Mouse (Mus musculus): ENCODE results near the gene Foxred2.
A peak's percentile ranks its signal among the peaks of the same experiment; 100 is the strongest.

Foxred2 gene

DNA sequence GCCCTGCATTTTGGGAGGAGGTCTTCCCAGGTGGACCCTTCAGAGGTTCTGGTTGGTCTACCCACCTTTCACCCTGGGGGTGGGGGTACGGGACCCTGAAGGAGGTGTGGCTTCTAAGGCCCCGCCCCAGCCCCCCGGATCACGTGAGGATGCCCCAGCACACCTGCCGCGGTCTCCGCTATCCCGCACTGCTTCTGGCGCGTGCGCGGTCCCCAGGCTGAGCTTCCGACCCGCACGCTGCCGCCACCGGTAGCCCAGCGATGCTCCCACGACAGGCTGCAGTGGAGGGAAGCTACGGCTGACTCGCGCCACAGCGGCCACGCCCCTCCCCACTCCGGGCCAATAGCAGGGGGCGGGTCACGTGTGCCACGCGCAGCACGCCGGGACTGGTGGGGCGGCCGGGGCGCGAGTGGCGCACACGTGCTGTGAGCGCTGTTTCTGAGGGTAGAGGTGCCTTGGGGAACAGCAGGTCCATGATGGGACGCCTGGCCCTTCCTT lies at the start of gene Foxred2:
Gene Foxred2 (minus strand): TSS at position 319 of the 498 bp plus-strand sequence.
- DNase-seq (ENCODE audit: low read depth, low spot score) = peak; percentile 91

DNA sequence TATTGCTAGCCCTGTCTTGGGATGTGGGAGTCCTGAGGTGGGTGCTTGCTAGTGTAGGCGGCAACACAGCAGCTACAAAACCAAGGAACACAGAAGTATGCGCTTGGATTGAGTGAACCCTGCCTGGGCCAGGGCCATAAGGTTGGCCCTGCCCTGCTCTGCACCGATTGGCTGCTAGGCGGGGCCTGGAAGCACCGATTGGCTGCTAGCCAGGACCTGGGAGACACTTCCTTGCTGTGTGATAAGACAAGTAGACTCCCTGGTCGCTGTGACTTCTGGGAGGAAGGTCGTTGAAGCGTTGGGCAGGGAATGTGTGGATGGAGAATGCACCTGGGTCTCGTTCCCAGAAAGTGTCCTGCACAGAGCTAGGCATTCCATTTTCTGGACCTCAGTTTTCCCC lies 47.4 kb upstream of the Foxred2 start:
- peak; percentile 83 for DNase-seq (ENCODE audit: low read depth, low spot score)

- peak; percentile 88 for DNase-seq (ENCODE audit: low read depth, low spot score)
These were observed 44.9 kb upstream of the Foxred2 start for GRCm38 (mm10) chr15:78001400-78001799.

GRCm38 (mm10) chr15:77988541-77988940 lies 32.0 kb upstream of the Foxred2 start:
- no peak for DNase-seq (ENCODE audit: low read depth, low spot score)

DNA sequence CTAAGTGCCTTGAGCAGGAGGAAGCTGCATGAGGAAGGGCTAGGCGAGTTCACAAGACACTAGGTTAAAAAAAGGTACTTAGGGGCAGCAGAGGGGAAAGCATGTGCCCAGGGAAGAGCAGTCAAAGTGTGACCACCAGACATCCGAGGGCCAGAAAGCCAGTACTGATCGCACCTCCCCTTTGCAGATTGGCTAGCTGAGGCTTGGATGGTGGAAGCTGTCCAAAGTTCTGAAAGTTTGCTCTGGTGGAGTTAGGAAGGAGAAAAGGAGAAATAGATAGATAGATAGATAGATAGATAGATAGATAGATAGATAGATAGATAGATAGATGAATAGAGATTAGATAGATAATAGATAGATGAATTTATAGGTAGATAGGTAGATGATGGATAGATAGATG lies 26.9 kb upstream of the Foxred2 start:
- no peak for DNase-seq (ENCODE audit: low read depth, low spot score)

- DNase-seq (ENCODE audit: low read depth, low spot score) = peak; percentile 73
These were observed 25.8 kb upstream of the Foxred2 start for GRCm38 (mm10) chr15:77982195-77982939.

DNA sequence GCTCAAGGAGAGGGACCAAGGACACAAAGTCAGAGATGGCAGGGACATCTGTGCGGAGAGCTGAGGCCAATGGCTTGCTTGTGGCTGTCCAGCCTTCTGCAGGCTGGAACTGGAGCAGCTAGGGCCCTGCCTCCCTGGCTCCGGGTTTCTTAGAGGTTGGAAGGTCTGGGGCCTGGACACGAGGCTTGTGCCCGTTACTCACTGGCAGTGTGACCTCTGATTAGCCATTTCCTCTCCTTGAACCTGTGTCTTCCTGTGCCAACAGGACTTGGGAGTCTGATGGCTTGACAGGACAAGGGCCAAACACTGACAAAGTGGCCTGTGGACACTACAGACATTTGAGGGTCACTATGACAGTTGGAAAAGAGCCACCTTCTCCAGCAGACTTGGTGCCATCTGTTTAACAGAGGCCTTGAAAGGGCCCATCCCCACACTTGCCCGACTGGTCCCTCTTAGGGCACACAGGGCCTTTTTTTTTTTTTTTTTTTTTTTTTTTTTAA lies 24.7 kb upstream of the Foxred2 start:
- no peak for DNase-seq (ENCODE audit: low read depth, low spot score)

- DNase-seq (ENCODE audit: low read depth, low spot score) = no peak
These were observed 22.9 kb upstream of the Foxred2 start for GRCm38 (mm10) chr15:77979427-77979865.

- no peak for DNase-seq (ENCODE audit: low read depth, low spot score)
These were observed 21.1 kb upstream of the Foxred2 start for GRCm38 (mm10) chr15:77977663-77978062.

GRCm38 (mm10) chr15:77974165-77974841 lies 17.8 kb upstream of the Foxred2 start:
- DNase-seq (ENCODE audit: low read depth, low spot score) = no peak

DNA sequence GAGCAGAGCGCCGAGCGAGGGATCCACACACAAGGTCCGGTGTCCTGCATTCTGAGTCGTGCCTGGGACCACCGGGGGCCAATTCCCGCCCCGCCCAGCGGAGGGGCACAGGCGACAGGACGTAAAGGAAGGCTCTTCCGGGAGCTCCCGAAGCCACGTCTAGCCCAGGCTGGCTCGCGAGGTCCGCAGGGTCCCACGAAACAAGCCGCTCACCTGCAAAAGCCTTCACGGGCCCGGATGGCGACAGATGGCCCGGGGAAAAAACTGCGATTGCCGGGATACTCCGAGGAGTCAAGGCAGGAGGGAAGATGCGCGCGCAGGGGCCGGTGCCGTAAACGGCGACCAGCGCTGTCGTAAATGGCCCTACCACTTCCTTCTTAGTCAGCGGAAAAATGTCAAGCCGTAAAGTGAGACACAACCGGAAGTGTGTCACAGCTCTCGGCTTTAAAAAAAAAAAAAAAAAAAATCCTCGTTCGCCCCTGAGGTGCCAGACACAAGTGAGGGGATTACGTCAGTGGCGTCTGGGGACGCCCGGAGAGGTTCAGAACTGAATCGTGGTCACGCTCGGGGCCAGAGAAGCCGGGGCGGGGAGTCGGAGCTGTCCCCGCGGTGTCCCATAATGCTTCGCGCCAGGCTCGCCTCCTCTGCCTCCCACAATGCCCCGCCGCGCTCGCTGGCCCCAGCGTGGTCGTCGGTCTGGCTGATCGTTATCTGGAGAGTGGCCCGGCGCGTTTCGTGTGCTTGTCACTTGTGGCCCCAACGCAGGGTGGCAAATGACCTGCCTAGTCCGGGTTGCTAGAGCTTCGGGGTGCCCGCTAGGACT lies 14.2 kb upstream of the Foxred2 start, which contains the start of gene Eif3d:
Gene Eif3d (minus strand): TSS at position 344 of the 823 bp plus-strand sequence.
- DNase-seq (ENCODE audit: low read depth, low spot score) = peak; percentile 98

GRCm38 (mm10) chr15:77969940-77970469 lies 13.5 kb upstream of the Foxred2 start:
- DNase-seq (ENCODE audit: low read depth, low spot score) = no peak

DNA sequence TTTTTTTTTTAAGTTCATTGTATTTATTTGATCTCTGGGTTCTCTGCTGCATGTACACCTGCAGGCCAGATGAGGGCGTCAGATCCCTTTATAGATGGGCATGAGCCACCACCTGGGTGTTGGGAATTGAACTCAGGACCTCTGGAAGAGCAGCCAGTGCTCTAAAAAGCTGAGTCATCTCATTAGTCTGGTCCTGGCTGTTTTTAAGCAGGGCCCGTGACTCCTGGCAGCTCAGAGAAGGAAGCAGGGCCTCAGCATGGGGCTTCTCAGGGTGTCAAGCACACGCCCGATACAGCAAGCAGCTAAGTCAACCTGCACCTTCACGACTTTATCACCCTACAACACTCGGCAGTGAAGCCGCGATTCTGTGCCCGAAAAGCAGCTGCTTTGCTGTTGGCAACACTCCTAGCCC lies 8.6 kb upstream of the Foxred2 start:
- peak; percentile 50 for DNase-seq (ENCODE audit: low read depth, low spot score)

- DNase-seq (ENCODE audit: low read depth, low spot score) = no peak
These were observed 5.9 kb upstream of the Foxred2 start for GRCm38 (mm10) chr15:77962447-77962846.

DNA sequence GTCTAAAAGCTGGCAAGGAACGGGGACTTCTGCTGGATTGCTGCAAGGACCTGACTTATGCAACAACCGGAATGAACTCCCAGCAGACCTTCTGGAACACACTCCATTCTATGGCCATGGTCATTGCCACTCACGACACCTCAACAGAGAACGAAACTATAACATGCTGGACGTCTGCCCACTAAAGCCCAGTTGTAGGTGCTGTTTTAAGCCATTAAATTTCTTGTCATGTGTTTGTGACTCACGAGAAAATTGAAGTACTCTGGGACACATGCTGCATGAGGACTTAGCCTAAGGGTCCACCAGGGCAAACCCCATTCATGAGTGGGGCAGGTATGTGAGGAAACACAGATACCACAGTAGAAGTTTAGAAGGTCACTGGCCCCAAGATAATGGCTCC lies 4.2 kb upstream of the Foxred2 start:
- DNase-seq (ENCODE audit: low read depth, low spot score) = no peak

DNA sequence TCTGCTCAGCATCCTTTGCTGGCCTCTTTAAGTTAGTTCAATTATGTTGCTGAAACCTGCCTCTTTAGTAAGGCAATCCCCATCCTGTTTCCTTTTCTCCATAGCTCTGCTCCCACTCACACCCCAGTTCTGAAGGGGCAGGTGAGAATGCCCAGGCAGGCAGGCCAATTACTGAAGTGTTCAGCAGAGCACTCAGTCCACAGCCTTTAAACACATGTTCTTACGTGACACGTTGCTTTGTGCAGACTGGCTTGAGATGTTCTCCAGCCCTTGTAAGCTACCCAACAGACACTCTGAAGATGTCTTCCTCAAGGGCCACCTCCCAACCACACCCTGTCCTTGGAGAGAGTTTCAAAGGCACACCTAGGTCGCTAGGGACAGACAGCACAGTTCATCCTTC lies 1.5 kb upstream of the Foxred2 start:
- DNase-seq (ENCODE audit: low read depth, low spot score) = peak; percentile 55

DNA sequence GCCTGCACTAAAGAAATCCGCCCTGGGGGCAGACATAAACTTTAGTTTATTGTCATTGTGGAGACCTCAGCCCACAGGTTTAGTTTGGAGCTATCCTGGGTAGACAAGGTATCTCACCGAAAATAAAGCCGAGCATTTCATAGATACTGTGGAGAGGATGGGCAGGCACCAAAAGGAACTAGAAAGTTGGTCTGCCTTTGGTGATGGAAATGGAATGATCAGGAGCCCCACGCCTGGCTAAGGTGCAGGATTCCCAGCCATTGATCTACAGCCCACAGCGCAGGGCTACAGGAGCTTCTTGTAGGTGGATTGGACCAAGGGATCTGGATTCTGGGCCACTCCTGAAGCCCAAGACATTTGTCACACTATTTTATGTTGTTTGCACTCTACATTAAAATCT lies 1.1 kb upstream of the Foxred2 start:
- DNase-seq (ENCODE audit: low read depth, low spot score) = no peak

- DNase-seq (ENCODE audit: low read depth, low spot score) = peak; percentile 28
These were observed 800 bp downstream of the Foxred2 start for GRCm38 (mm10) chr15:77955440-77956403.

DNA sequence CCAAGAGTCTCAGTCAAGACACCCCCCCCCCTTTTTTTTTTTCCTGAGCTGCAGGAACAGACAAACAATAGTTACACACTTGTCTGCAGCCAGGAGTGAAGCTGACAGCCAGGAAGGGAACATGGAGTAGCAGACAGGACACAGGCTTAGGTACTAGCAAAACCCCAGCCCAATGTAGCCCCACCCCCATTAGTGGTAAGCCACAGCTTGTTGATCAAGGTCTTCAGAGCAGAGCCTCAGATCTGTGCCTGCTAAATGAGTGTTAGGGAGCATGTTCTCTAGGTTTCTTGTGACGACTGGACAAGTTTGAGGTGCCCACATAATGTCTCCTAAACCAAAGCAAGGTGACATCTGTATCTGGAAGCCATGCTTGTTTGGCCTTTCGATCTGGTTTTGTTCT lies 2.2 kb downstream of the Foxred2 start:
- DNase-seq (ENCODE audit: low read depth, low spot score) = no peak

- DNase-seq (ENCODE audit: low read depth, low spot score) = no peak
These were observed 3.6 kb downstream of the Foxred2 start for GRCm38 (mm10) chr15:77952921-77953320.

Data from ES-CJ7 (cell line).